Mouse (Mus musculus) cerebellum, adult 11-12 months (tissue): ENCODE measurements around the gene Bean1.

ENCODE experiments used
- DNase-seq: peaks from one replicate; pipeline ENCODE4 v3.0.0; 2022

Gene Bean1

DNA sequence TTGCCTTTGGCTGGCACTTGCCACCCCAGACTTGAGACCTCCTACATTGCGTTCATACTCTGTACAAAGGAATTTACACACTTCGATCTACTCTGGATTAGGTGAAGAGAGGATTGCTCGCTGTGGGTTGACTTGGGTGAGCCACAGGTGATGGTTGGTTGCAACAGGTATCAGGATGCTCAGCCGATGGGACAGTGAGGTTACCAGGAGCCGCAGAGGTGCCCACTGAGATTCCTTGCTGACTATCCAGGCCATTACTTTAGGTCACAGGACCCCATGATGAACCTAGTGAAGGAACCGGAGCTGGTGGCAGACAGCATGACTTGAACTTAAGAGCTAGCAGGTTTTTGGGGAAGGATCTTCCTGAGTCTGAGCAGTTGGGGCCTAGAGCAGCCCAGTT lies 2.2 kb downstream of the Bean1 start:
- no peak for DNase-seq

DNA sequence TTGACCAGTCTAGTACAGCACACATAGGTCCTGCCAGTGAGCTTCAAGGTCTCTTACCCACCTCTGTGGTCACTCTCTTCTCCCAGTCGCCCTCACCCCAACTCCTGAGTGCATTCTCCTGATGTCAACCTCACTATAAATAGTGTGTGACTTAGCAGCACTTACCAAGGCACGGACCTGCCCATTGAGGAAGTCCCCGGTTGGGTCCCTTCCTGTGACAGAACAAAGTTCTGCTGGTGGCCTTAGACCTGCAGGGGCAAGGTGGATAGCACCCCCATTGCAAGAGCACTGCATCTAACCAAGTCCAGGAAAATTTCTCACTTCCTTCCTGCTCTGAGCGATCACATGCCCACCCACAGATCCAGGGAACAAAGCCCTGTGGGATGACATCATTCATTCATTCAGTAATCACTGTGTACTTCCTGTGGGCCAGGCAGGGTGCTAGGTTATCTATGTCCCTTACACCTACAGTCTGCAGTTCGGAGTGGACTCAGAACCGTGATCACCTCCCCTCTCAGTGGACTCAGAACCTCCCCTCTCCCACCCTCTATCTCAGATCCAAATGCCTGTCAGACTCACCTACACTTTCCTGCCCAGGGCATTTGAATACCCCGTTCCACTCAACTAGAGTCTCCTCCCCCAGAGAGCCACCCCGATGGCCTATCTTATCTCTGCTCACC lies 5.7 kb downstream of the Bean1 start:
- DNase-seq: no peak

DNA sequence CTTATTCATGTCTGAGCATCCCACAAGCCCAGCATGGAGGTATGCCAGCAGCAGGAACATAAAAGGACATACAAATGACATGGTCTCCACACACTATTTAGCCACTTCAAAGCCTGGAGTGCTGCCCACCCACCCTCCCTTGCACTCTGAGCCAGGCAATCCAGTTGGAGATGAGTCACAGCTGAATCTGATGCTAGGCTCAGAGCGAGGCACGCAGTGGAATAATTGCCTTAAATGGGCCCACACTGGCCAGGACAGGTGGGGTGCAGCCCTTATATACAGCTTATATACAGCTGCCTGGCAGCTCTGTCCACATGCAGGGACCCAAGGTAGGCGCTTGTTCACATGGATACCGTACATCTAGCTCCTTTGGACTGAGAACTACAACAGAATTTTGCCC lies 6.8 kb downstream of the Bean1 start:
- DNase-seq: no peak

DNA sequence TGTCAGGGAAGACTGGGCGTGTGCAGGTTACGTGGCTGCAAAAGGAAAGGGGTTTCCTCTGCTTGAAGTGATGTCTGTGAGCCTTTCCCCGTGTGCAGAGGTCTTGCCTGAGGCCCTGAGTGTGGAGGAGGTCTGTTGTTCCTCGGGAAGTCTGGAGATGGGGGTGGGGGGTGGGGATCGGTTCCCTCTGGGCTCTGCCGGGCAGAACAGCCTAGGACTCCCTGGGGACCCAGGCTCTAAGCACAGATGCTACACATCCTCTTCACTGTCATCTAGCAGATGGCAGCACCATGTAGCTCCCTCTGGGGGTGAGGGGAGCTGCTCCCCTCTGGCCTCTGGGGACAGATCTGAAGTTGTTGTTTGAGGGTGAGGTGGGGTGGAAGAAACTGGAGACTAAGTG lies 14.7 kb downstream of the Bean1 start:
- DNase-seq: no peak

DNA sequence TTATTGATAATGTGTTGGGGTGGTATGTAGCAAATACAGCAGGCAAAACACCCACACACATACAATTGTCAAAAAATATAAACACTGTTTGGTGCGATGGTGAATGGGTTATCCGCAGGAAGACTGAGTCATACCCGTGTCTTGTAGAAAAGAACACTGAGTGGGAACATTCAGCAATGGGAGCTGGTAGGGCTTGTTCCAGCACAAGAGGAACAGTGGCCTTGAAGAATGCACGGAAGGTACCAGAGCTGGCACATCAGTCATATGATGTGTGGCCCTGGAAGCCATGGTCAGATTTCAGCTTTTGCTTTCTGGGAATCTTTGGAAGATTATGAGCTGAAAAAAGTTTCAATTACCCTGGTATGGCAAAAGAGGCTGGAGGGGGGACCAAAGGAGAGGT lies 16.6 kb downstream of the Bean1 start:
- no peak for DNase-seq

DNA sequence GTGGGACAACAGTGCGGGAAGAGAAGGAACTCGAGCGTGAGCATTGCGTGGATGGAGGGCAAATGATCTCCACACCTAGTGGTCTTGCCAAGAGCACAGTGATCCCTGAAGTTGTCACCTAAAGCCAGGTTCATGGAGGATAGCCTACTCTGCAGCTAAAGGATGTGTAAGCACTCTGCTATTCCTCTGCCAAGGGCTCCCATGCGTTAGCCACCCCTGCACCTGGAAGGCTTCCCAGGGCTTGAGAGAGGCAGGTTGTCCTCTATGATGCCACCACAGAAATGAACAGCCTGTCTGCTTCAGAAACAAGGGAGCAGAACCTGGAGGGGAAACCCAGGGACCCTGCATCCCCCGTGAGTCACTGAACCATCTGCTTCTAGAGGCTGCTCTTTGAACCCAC lies 17.4 kb downstream of the Bean1 start:
- DNase-seq: no peak

DNA sequence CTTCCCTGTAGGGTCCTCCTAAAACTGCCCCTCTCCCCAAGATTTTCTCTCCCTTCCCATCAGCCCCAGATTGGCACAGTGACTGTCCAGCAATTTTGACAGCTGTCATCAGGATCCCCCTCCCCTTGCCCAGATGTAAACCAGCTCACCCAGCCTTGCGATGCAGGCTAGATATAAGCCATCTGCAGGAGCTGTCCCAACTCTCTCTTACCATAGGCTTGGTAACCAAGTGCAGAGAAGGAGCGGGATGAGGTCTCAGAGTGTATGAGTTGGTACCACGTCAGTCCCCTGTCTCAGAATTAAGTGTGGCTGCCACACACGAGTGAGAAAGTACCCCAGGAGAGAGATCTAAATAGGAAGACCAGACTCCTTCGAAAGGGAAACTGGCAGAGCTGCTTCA lies 18.2 kb downstream of the Bean1 start:
- no peak for DNase-seq

DNA sequence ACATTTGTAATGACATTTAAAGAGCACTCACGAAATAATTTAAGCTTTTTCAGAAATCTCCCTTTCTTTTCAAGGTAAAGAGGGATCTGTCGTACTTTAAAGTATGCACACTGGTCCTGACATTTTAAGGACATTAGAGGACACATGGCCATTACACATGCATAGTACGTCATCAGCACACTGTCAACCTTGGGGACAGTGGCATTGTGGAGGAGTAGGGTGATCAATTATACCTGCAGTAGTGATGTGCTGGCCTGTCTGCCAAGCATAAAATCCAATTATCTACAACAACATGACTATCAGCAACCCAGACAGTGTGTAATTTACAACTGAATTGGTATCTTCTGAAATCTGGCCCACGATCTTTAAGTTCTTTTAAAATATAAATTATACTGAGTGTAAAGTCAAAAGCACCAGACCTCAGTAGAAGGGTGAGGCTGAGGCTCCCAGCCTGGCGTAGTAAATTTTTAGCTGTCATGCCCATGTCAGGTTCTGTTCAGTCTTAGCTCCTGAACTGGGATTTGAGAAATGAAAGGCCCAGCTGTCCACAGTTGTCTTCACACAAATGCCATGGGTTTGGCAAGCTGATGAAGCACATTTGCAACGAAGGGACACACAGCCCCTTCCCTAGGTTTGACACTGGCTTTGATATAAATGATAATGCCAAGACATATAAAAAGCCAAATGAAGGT lies 20.7 kb downstream of the Bean1 start:
- no peak for DNase-seq

DNA sequence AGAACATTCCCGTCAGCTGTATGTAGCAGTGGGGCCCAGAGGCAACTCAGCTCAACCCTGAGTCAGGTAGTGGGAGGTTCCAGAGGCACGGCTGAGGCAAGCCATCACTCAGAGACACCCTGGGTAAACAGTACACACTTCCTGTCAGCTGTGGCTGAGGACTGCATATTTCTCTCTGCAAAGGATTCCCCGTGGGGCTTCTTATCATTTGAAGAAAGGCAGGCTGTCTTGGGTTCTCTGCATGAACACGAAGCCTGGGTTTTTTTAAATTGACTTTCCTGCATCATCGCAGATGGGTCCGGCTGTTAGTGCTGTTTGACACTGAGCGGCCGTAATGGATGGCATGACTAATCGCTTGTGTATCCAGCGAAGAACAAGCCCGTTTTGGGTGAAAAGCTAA lies 21.3 kb downstream of the Bean1 start:
- DNase-seq: no peak

DNA sequence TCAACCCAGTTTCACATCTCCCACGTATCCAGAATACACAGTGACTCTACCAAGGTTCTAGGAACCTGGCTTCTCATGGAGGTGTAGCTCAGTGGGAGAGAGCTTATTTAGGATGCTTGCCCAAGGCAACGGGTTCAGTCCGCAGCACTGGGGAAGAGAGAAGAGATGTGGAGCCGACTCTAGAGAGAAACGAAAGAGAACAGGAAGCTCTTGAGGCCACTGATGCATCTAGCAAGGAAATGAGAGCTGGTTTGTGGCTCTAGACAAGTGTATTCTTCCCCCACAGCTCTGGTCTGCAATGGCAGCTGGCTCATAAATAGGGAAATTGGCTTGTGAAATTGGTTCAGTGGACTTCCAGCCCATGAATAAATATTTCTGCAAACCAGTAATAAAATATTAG lies 29.6 kb downstream of the Bean1 start:
- no peak for DNase-seq

DNA sequence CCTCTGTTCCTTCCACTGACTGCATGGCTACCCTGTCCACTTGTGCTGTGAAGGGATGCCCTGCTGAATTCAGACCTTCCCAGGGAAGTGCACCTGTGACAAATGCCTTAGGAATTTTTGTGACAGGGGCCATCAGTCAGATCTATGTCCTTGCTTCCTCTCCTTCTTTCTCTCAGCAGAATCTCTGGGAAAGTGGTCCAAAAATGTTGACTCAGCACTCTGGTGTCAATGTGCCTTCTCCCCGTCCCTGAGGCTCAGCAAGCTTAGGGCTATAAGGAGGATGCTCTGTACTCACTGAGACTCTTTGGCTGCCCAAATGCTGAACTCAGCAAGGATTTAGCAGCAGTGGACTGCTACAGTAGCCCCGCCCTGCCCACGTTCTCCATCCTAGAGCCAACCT lies 31.4 kb downstream of the Bean1 start:
- DNase-seq: no peak

DNA sequence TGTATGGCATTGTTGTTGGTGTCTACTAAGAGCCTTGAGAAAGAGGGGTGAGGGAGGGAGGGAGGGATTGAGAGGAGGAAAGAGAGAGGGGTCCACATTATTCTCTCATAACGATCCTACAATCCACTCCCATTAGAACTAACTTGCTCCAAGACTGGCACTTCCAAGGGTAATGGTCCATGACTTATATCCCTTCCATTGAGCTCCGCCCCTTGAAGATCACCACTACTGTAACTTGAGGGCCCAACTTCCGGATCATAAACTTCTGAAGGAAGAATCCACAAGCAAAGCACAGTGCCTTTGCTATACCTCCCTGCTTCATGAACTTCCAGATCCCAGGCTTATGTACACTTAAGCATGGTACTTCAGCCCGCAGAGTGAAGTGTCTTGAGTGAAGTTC lies 32.1 kb downstream of the Bean1 start:
- DNase-seq: no peak

DNA sequence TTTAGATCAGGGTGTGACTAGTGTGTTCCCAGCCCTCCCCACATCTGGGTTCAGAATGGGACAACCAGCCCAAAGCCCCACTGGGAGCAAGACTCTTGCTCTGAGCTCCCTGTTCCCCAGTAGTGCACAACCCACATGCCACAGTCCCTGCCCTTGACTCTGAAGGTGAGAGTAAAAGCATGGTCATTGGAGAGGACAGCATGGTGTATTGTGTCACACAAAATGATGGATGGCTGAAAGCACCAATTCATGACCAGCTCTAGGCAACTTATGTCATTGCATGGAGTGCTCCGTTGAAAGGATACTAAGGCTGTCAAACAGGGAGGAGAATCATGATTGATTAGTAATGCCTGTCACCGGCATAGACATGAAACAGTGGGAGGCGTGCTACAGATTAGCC lies 35.0 kb downstream of the Bean1 start:
- DNase-seq: no peak

DNA sequence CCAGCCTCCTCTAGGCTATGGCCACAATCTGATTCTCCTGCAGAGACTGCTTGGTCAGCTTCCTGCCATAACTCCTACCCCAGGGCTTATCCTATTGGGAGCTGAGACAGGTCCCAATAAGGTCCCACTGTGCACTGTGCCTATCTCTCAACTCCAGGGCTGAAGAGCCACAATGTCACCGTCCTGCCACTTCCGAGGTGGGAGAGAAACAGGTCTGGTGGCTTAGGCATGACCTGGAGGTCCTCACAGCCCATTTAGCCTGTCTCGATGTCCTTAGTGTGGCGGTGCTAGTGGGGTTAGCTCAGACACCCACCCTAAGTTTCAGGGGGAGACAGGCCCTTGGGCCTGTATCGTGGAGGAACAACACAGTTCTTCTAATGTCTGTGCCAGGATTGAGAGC lies 47.4 kb downstream of the Bean1 start:
- DNase-seq: no peak

DNA sequence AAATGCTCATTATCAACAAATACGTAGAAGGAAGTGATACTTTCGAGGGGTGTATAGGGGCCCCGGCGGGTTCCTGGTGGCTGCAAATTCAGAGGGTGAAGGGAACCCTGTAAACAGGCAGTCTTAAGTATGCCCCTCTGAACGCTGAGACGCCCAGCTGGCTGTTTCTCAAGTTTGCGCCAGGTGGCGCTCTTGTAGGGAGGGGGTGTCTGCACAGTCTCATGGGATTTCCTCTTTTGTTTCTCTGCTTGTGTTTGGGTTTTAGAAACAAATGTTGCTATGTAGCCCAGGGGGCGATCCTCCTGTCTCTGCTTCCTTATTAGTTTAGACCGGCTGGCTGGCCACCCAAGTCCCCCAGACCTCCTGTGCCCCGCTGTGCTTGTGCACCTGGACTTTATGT lies 48.8 kb downstream of the Bean1 start:
- no peak for DNase-seq

DNA sequence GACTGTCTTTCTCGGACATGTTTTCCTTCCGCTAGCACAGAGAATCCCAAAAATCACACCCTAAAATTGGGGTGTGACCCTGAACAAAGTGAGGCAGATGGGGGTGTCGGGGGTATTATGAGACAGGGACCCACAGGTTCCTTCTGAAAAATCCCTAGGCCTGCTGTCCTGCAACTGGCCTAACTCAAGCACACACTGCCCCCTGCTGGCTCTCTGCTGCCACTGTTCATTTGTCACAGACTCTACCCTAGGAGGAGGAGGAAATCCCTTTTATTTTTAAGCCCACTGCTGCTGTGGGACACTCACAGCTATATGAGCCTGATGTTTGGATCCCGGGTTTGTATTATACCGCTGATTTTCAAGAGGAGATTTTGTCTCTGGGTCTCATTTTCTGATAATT lies 49.6 kb downstream of the Bean1 start:
- DNase-seq: peak; percentile 15

DNA sequence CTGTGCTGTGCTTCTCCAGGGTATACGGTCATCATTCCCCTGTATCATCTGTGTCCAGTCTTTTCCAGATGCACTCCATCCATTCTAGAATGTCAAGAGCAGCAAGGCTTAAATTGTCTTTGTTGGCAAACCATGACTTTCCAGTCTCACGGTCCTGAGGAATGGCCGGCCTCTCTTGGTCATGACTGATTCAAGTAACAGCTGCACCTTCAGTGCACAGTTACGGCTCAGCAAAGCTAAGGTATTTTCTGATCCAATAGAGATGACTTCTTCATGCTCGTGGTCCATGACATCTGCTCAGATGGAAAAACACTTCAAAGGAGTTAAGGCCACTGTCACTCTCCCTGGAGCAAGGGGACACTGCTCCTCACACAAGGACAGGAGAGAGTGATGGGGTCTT lies 56.8 kb downstream of the Bean1 start:
- no peak for DNase-seq

DNA sequence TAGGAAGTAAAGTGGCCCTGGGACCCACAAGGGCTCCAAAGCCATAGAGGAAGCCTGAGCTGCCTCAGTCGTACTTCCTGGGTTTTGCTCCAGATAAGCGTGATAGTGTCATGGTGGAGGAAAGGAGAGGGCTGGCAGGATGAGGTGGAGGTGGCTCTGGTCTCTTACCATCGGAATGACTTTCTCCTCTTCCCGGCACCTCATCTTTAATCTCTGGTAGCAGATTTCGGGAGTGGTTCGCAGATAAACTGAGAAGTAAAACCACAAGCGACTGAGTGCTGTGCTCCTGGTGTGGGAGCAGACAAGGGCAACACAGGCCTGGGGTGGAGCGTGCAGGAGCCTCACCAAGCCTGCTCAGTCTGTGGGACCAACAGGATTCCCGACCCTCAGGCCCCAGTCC lies 60.1 kb downstream of the Bean1 start:
- DNase-seq: no peak

DNA sequence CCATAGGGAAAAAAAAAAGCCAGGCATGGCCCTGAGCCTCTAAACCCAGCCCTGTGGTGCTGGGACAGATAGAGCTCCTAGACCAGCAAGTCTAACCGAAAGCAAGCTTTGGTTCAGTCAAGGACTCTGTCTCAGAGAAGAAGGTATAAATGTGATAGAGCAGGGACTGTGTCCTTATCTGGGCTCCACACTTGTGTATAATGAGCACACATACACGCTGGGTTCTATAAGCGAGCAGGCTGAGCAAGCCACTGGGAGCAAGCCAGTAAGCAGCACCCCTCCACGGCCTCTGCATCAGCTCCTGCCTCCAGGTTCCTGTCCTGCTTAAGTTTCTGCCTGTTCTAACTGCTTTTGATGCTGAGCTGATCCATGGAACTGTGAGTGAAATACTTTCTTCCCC lies 61.8 kb downstream of the Bean1 start:
- DNase-seq: no peak

DNA sequence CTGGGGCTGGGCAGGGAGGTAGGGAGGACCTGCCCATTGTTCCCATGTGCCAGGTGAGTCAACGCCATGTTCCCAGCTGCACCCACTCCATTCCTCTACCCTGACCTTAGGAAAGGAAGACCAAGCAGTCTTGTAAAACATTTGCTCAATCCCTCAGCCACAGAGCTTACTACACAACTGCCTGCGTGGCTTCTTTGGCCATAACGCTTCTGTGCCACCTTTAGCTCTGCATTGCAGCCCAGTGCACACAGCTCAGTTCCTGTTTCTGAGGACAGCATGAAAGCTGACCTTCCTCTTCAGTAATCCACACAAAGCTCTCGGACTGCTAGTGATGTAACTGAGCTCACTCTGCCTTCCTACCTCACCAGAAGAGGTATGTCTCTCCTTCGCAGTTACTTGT lies 62.7 kb downstream of the Bean1 start:
- no peak for DNase-seq

DNA sequence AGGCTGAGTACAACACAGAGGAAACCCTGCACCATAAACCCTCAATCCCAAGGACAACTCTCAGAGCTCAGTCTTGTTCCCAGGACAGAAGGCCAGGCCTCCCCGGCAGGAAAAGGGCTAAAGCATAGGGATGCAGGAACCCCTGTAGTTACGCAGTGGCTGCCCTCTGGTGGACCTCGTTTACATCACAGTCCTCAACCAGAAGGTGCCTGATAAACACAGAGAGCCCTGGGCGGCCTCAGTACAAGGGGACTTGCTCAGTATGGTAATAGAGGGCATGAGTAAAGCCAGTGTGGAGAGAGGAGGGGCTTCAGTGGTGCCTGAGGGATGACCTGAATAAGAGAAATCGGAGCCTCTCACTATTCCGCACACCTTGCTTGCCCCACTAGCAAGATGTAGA lies 64.3 kb downstream of the Bean1 start:
- DNase-seq: no peak

DNA sequence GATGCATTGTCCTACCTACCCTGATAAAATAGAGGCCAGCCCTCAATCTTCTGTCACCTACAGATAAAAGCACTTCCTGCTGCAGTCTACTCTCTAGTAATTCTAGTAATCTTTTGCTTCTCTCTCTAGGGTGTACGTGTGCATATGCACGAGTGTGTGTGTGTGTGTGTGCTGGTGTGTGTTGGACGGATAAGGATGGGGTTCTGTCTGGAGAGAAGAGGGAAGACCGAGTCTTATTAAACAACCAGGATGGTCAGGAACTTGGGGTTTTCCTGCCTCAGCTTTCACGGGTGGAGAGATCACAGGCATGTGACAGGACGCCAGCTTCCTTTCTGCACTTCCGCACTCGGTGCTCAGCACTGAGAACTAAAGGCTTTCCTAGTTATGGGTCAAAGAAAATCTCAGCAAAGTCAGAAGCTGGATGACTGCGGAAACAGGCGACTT lies 69.2 kb downstream of the Bean1 start:
- no peak for DNase-seq

DNA sequence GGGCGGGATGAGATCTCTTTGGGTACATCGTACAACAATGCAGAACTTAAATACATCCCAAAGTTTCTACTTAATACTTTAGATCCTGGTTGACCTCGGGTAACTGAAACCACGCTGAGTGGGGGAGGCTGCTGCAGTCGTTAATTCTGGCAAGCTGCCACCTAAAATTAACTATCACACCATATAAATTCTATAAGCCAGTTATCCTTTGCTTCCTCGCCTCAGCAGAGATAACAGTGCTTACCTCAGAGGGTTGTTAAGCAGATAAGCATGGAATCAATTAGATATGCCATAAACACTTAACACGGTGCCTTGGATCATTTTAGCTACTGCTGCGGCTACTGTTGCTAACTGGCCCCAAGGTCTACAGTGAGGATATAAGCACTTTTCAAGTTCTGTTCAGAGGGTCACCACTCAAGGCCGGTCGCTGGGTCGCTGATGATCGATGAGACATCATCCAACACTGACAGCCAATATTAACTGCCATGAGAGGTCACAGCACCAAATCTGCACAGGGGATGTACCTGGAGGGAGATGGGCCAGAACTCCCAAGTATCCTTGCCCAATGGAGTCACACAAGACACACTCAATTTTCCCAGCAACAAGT lies 71.9 kb downstream of the Bean1 start:
- DNase-seq: no peak

DNA sequence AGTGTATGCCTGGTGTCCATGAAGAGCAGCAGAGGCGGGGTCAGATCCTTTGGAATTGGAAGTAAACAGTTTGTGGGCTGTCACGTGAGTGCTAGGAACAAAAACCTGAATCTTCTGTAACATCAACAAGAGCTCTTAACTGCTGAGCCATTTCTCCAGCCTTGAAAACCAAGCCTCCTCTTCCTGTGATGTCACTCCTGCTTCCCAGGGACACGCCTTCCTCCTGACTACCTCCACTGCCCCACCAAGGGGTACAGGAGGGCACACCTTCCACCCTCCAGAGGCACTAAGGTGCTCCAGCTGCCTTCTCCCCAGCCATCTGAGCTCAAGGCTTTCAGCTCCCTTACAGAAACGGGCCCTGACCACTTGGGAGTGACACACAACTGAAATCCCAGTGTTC lies 76.4 kb downstream of the Bean1 start:
- DNase-seq: no peak
